Mouse (Mus musculus) hindbrain, embryonic 15.5 days (tissue): ENCODE data around the gene Olfr1066. TPM values are rescaled to one million over a fixed set of nuclear protein-coding genes. Genes with fewer than 3 reads are reported as not detected.
"Not testable (repeated sequence)": the region's sequence is repeated elsewhere in the genome, so short reads cannot be mapped to it uniquely, and the experiment has no call there.

ENCODE experiments used
- ATAC-seq: fragments of 200-750 bp; cut with Nextera tagmentation; 2 replicates; pipeline ENCODE4 v1.8.0; 2017; ENCODE audit warnings: low read depth, moderate number of reproducible peaks, moderate TSS enrichment; ENCODE audit not compliant: low FRiP score
- H3K27ac ChIP-seq: fragments of 300-500 bp; sonication (generic); replicated peaks from 2 replicates; pipeline ENCODE4 v1.5.1; 2015; ENCODE audit warnings: mild to moderate bottlenecking, inconsistent platforms
- H3K27me3 ChIP-seq: fragments of 300-500 bp; sonication (generic); 2 replicates; pipeline ENCODE4 v1.6.1; 2015; ENCODE audit warnings: control low read depth, inconsistent platforms
- H3K36me3 ChIP-seq: fragments of 300-500 bp; sonication (generic); 2 replicates; pipeline ENCODE4 v1.6.1; 2015; ENCODE audit warnings: control low read depth, inconsistent platforms
- H3K4me1 ChIP-seq: fragments of 300-500 bp; sonication (generic); replicated peaks from 2 replicates; pipeline ENCODE4 v1.6.1; 2015; ENCODE audit warnings: control low read depth, inconsistent platforms
- H3K4me2 ChIP-seq: fragments of 300-500 bp; sonication (generic); 2 replicates; pipeline ENCODE4 v1.6.1; 2015; ENCODE audit warnings: moderate library complexity, mild to moderate bottlenecking, inconsistent platforms
- H3K4me3 ChIP-seq: fragments of 300-500 bp; sonication (generic); 2 replicates; pipeline ENCODE4 v1.5.1; 2015; ENCODE audit warnings: mild to moderate bottlenecking, inconsistent platforms
- H3K9ac ChIP-seq: fragments of 300-500 bp; sonication (generic); 2 replicates; pipeline ENCODE4 v1.6.1; 2015; ENCODE audit warnings: inconsistent platforms
- H3K9me3 ChIP-seq: fragments of 300-500 bp; sonication (generic); 2 replicates; pipeline ENCODE4 v1.6.1; 2016; ENCODE audit warnings: control low read depth, inconsistent platforms
- WGBS: fragments of 180-500 bp; shearing (Covaris S2); methylation state at CpG from one replicate; pipeline ENCODE4 v1.1.7; 2015; 5-methylcytosine and 5-hydroxymethylcytosine counted together
- polyA plus RNA-seq: library from polyadenylated mRNA; unstranded; fragments of >200 nt; fragmentation: Nextera tagmentation; extraction: Ambion mirVana; gene quantifications from 2 replicates; pipeline ENCODE4 v1.2.1, GENCODE M21; 2015

Olfr1066 gene
- not detected in 2 replicates for polyA plus RNA-seq

GRCm38 (mm10) chr2:86456169-86456568, at the start of gene Olfr1066:
Gene Olfr1066, minus strand, starts transcription at chr2:86456269.
- Histone ChIP-seq H3K27me3 (no peaks in the 10 kb centered on the region), H3K4me3 (no peak within 1 kb of the TSS), H3K27ac (no peak within 1 kb of the TSS), H3K4me1 (no peaks in the 10 kb centered on the region), H3K36me3 (no peaks in the 10 kb centered on the region), H3K9me3 (no peaks in the 10 kb centered on the region), H3K4me2 (no peak within 1 kb of the TSS), H3K9ac (no peak within 1 kb of the TSS)
- WGBS: 88% methylated on average over 1 of the region's 1 CpGs
- ATAC-seq: no peak

GRCm38 (mm10) chr2:86487286-86487685, 31.2 kb upstream of the Olfr1066 start, which contains the start of gene Olfr228:
Gene Olfr228, minus strand, starts transcription at chr2:86487386.
- no peak for ATAC-seq
- Histone ChIP-seq H3K4me2 (no peak within 1 kb of the TSS), H3K27me3 (no peaks in the 10 kb centered on the region), H3K4me3 (no peak within 1 kb of the TSS), H3K36me3 (no peaks in the 10 kb centered on the region), H3K4me1 (no peaks in the 10 kb centered on the region), H3K27ac (no peak within 1 kb of the TSS), H3K9ac (no peak within 1 kb of the TSS), H3K9me3 (no peaks in the 10 kb centered on the region)
- whole genome bisulfite sequencing: 38% methylated on average over 1 of the region's 1 CpGs

- 37% methylated on average over 10 of the region's 10 CpGs for WGBS
- no peaks in the 10 kb centered on the region for H3K27me3 ChIP-seq
- H3K27ac ChIP-seq: no peak overlapping the region
- no peaks in the 10 kb centered on the region for H3K4me1 ChIP-seq
- H3K36me3 ChIP-seq: no peaks in the 10 kb centered on the region
- no peaks in the 10 kb centered on the region for H3K9me3 ChIP-seq
- no peak overlapping the region for H3K4me2 ChIP-seq
- H3K4me3 ChIP-seq: no peak overlapping the region
- H3K9ac ChIP-seq: no peak overlapping the region
- ATAC-seq: peak; percentile 59; the same call in 1 of the 2 replicates
Measured at GRCm38 (mm10) chr2:86464442-86465109, 8.5 kb upstream of the Olfr1066 start.

GRCm38 (mm10) chr2:86460434-86460833, 4.4 kb upstream of the Olfr1066 start:
- H3K4me1 ChIP-seq: no peaks in the 10 kb centered on the region
- 73% methylated on average over 1 of the region's 1 CpGs for WGBS

GRCm38 (mm10) chr2:86450491-86450890, 5.6 kb downstream of the Olfr1066 start, which contains the start of gene Olfr1065:
Gene Olfr1065, minus strand, starts transcription at chr2:86450591.
- not testable (repeated sequence) for H3K27ac ChIP-seq, ATAC-seq, H3K4me1 ChIP-seq, H3K36me3 ChIP-seq, H3K9ac ChIP-seq, H3K4me2 ChIP-seq, H3K27me3 ChIP-seq, H3K4me3 ChIP-seq, H3K9me3 ChIP-seq
- WGBS: 63% methylated on average over 1 of the region's 1 CpGs

More at GRCm38 (mm10) chr2:86460434-86460833, 4.4 kb upstream of the Olfr1066 start:
- Histone ChIP-seq H3K9me3 (no peaks in the 10 kb centered on the region), H3K27ac (no peak overlapping the region), H3K27me3 (no peaks in the 10 kb centered on the region), H3K36me3 (no peaks in the 10 kb centered on the region), H3K9ac (no peak overlapping the region), H3K4me3 (no peak overlapping the region), H3K4me2 (no peak overlapping the region)
- no peak for ATAC-seq

- ATAC-seq, H3K4me2 ChIP-seq, H3K36me3 ChIP-seq, H3K9me3 ChIP-seq, H3K4me1 ChIP-seq, H3K27ac ChIP-seq, H3K4me3 ChIP-seq, H3K9ac ChIP-seq, H3K27me3 ChIP-seq: not testable (repeated sequence)
- WGBS: 57% methylated on average over 1 of the region's 1 CpGs
Measured at GRCm38 (mm10) chr2:86442101-86442500, 14.0 kb downstream of the Olfr1066 start.

GRCm38 (mm10) chr2:86428511-86428910, 27.6 kb downstream of the Olfr1066 start:
- not testable (repeated sequence) for H3K9me3 ChIP-seq, H3K9ac ChIP-seq, H3K4me2 ChIP-seq, H3K4me3 ChIP-seq, H3K36me3 ChIP-seq, H3K4me1 ChIP-seq, H3K27me3 ChIP-seq, ATAC-seq, H3K27ac ChIP-seq
- WGBS: 93% methylated on average over 8 of the region's 8 CpGs

- H3K4me3 ChIP-seq, H3K4me2 ChIP-seq, H3K27ac ChIP-seq, H3K9me3 ChIP-seq, H3K27me3 ChIP-seq, H3K4me1 ChIP-seq, H3K36me3 ChIP-seq, ATAC-seq, H3K9ac ChIP-seq: not testable (repeated sequence)
Measured at GRCm38 (mm10) chr2:86426649-86427048, 29.4 kb downstream of the Olfr1066 start, which contains the start of gene Olfr1062. Gene Olfr1062, minus strand, starts transcription at chr2:86426749.

GRCm38 (mm10) chr2:86413950-86414349, 42.1 kb downstream of the Olfr1066 start, which contains the start of gene Olfr1061:
Gene Olfr1061, minus strand, starts transcription at chr2:86414050.
- no peaks in the 10 kb centered on the region for H3K36me3 ChIP-seq
- H3K4me1 ChIP-seq: no peaks in the 10 kb centered on the region
- H3K4me3 ChIP-seq: no peak within 1 kb of the TSS
- H3K9me3 ChIP-seq: no peaks in the 10 kb centered on the region
- WGBS: 92% methylated on average over 1 of the region's 1 CpGs
- ATAC-seq: no peak
- H3K27me3 ChIP-seq: no peaks in the 10 kb centered on the region
- no peak within 1 kb of the TSS for H3K9ac ChIP-seq
- no peak within 1 kb of the TSS for H3K27ac ChIP-seq
- no peak within 1 kb of the TSS for H3K4me2 ChIP-seq

Other genes starting within 250 kb of the Olfr1066 start
- gene Olfr1046, start 237.0 kb downstream of the Olfr1066 start, polyA plus RNA-seq: not detected in 2 replicates
- gene Olfr1047, start 224.9 kb downstream of the Olfr1066 start, polyA plus RNA-seq: not detected in 2 replicates
- gene Olfr1048, start 216.0 kb downstream of the Olfr1066 start, polyA plus RNA-seq: not detected in 2 replicates
- gene Olfr1049, start 197.9 kb downstream of the Olfr1066 start, polyA plus RNA-seq: not detected in 2 replicates
- gene Olfr1051, start 177.2 kb downstream of the Olfr1066 start, polyA plus RNA-seq: not detected in 2 replicates
- not detected in 2 replicates for gene Olfr1052, start 163.8 kb downstream of the Olfr1066 start, polyA plus RNA-seq
- gene Olfr1053, start 141.0 kb downstream of the Olfr1066 start, polyA plus RNA-seq: not detected in 2 replicates
- gene Olfr1054, start 120.8 kb downstream of the Olfr1066 start, polyA plus RNA-seq: not detected in 2 replicates
- gene Olfr1055, start 106.0 kb downstream of the Olfr1066 start, polyA plus RNA-seq: not detected in 2 replicates
- gene Olfr1056, start 93.8 kb downstream of the Olfr1066 start, polyA plus RNA-seq: not detected in 2 replicates
- not detected in 2 replicates for gene Olfr1057, start 77.9 kb downstream of the Olfr1066 start, polyA plus RNA-seq
- gene Olfr1058, start 67.7 kb downstream of the Olfr1066 start, polyA plus RNA-seq: not detected in 2 replicates
- not detected in 2 replicates for gene Olfr1061, start 42.2 kb downstream of the Olfr1066 start, polyA plus RNA-seq
- gene Olfr1062, start 29.5 kb downstream of the Olfr1066 start, polyA plus RNA-seq: not detected in 2 replicates
- not detected in 2 replicates for gene Olfr1065, start 5.7 kb downstream of the Olfr1066 start, polyA plus RNA-seq
- not detected in 2 replicates for gene Olfr228, start 31.1 kb upstream of the Olfr1066 start, polyA plus RNA-seq
- not detected in 2 replicates for gene Olfr1076, start 52.2 kb upstream of the Olfr1066 start, polyA plus RNA-seq
- gene Olfr1079, start 86.2 kb upstream of the Olfr1066 start, polyA plus RNA-seq: not detected in 2 replicates
- gene Olfr1080, start 102.0 kb upstream of the Olfr1066 start, polyA plus RNA-seq: not detected in 2 replicates
- not detected in 2 replicates for gene Olfr1082, start 142.7 kb upstream of the Olfr1066 start, polyA plus RNA-seq
- gene Olfr1084, start 183.5 kb upstream of the Olfr1066 start, polyA plus RNA-seq: not detected in 2 replicates
- gene Olfr1085, start 205.8 kb upstream of the Olfr1066 start, polyA plus RNA-seq: not detected in 2 replicates
- not detected in 2 replicates for gene Olfr1086, start 223.8 kb upstream of the Olfr1066 start, polyA plus RNA-seq
- not detected in 2 replicates for gene Olfr1087, start 242.1 kb upstream of the Olfr1066 start, polyA plus RNA-seq